9 mouse cellular contexts compared by ENCODE assay signal in the genomic region with DNA sequence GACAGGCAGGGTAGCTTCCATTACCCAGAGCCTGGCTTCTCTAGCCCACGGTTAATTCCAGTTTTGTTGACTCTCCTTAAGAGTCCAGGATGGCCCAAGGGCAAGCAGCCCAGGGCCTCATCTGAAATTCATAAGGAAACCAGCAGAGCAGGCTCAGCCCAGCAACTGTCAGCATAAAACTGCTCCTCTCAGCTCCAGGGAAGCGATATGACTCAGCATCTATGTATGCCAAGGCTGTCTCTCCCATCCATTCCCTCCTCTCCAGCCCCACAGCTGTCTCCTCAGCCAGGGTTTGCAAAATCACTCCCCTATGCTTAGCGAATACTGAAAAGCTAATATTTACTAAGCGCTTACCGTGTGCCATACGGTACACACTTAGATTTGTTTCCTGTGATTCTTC.
DNase-seq lines count a peak whose midpoint lies in the region; ATAC-seq and TF ChIP-seq lines count a peak whose summit lies in the region.
"Had no signal": no experiment of that assay in that cellular context is flagged by ENCODE, and none has a peak within 500 bp of the region (broad histone marks: within the 10 kb centered on the region; RNA-seq: fewer than 3 reads in every experiment).

No protein-coding gene starts in this region.

- no peak overlapping the region for H3K9ac ChIP-seq in forebrain, embryonic 15.5 days (replicated peaks)
- H3K9ac ChIP-seq: limb, embryonic 12.5 days had no signal

- H3K4me3 ChIP-seq in forebrain, embryonic 15.5 days = no peak overlapping the region
- no peak overlapping the region for H3K4me3 ChIP-seq in forebrain, embryonic 10.5 days
- H3K4me3 ChIP-seq in gastrocnemius, adult 2 months = no peak overlapping the region
- H3K4me3 ChIP-seq: limb, embryonic 12.5 days had no signal

- no peak for TF ChIP-seq CTCF in gastrocnemius, adult 2 months (IDR thresholded peaks at IDR 0.05)

- H3K4me2 ChIP-seq in forebrain, embryonic 15.5 days (replicated peaks) = no peak overlapping the region
- H3K4me2 ChIP-seq: limb, embryonic 12.5 days had no signal

- H3K4me1 ChIP-seq in forebrain, embryonic 15.5 days = no peaks in the 10 kb centered on the region
- no peaks in the 10 kb centered on the region for H3K4me1 ChIP-seq in forebrain, embryonic 10.5 days
- H3K4me1 ChIP-seq: limb, embryonic 12.5 days had no signal

- no peaks in the 10 kb centered on the region for H3K9me3 ChIP-seq in forebrain, embryonic 15.5 days
- no peaks in the 10 kb centered on the region for H3K9me3 ChIP-seq in forebrain, embryonic 10.5 days
- H3K9me3 ChIP-seq: limb, embryonic 12.5 days had no signal

- peak; percentile 75 for ATAC-seq in forebrain, embryonic 15.5 days (replicated peaks)

- intact Hi-C loops in gastrocnemius, adult 2 months (cut with DNase I) = no loop called here

- no peak overlapping the region for H3K27ac ChIP-seq in forebrain, embryonic 15.5 days (replicated peaks)
- no peak overlapping the region for H3K27ac ChIP-seq in forebrain, embryonic 10.5 days
- peak overlapping the region; percentile 70 for H3K27ac ChIP-seq in gastrocnemius, adult 2 months
- H3K27ac ChIP-seq: limb, embryonic 12.5 days had no signal

- no peaks in the 10 kb centered on the region for H3K36me3 ChIP-seq in forebrain, embryonic 15.5 days
- no peaks in the 10 kb centered on the region for H3K36me3 ChIP-seq in forebrain, embryonic 10.5 days (replicated peaks)
- H3K36me3 ChIP-seq: limb, embryonic 12.5 days had no signal

- DNase-seq in forebrain, embryonic 10.5 days (ENCODE audit: extremely low spot score, low spot score) = no peak
- peak; percentile 51 for DNase-seq in MN1 (ENCODE audit: low spot score)
- peak; percentile 73 for DNase-seq in gastrocnemius, adult 2 months
- DNase-seq in left cerebral cortex, adult 9 months (ENCODE audit: low spot score in 2 of 2) = peak; percentile 73 to 75
- DNase-seq in skeletal muscle tissue, adult 2 months (ENCODE audit: low read depth, low spot score) = peak; percentile 78
- no peak for DNase-seq in kidney, postnatal 4 days
- no peak for DNase-seq in spleen, postnatal 4 days (ENCODE audit: low spot score in 2 of 2)

- WGBS in forebrain, embryonic 15.5 days = 78% methylated on average over 6 of the region's 6 CpGs
- WGBS in forebrain, embryonic 10.5 days = 92% methylated on average over 6 of the region's 6 CpGs

- no peaks in the 10 kb centered on the region for H3K27me3 ChIP-seq in forebrain, embryonic 15.5 days
- H3K27me3 ChIP-seq in forebrain, embryonic 10.5 days (ENCODE audit: poor library complexity, severe bottlenecking) = no peaks in the 10 kb centered on the region
- H3K27me3 ChIP-seq: limb, embryonic 12.5 days had no signal

Comparison
In these comparisons a context has a peak if more than half of its experiments do, and no peak if none do; other contexts are left out.
1. DNase-seq: peak in MN1 (single experiment), gastrocnemius, adult 2 months (single experiment), left cerebral cortex, adult 9 months (2 of 2) and skeletal muscle tissue, adult 2 months (single experiment); none in forebrain, embryonic 10.5 days (single experiment), kidney, postnatal 4 days (0 of 2) and spleen, postnatal 4 days (0 of 2).